Mouse (Mus musculus) kidney, adult 8-10 months (tissue): ENCODE measurements around the gene Gm49378.
A peak's percentile ranks its signal among the peaks of the same experiment; 100 is the strongest.

Source experiments
- DNase-seq, 2 experiments: peaks; one replicate each; pipeline ENCODE4 v3.0.0; 2022

The Gm49378 gene

GRCm38 (mm10) chr14:55589271-55589670 is 48.4 kb downstream of the Gm49378 start:
- no peak for DNase-seq

DNA sequence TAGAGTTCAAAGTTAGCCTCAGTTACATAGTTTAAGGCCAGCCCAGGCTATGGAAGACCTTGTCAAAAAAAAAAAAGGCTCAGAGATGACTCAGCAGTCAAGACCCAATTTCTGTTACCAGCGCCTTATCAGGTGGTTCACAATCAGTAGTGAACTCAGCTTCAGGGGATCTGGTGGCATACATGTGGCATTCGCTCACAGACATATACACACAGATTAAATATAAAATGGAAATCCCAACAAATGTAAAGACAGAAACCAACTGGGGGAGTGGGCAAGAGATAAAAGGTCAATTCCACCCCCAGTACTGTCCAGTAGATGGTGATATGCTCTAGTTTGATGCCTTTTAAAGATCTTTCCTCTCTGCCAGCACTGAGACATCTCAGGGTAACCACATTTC is 51.5 kb downstream of the Gm49378 start:
- no peak for DNase-seq

GRCm38 (mm10) chr14:55585566-55585960 is 52.1 kb downstream of the Gm49378 start:
- DNase-seq = no peak

DNA sequence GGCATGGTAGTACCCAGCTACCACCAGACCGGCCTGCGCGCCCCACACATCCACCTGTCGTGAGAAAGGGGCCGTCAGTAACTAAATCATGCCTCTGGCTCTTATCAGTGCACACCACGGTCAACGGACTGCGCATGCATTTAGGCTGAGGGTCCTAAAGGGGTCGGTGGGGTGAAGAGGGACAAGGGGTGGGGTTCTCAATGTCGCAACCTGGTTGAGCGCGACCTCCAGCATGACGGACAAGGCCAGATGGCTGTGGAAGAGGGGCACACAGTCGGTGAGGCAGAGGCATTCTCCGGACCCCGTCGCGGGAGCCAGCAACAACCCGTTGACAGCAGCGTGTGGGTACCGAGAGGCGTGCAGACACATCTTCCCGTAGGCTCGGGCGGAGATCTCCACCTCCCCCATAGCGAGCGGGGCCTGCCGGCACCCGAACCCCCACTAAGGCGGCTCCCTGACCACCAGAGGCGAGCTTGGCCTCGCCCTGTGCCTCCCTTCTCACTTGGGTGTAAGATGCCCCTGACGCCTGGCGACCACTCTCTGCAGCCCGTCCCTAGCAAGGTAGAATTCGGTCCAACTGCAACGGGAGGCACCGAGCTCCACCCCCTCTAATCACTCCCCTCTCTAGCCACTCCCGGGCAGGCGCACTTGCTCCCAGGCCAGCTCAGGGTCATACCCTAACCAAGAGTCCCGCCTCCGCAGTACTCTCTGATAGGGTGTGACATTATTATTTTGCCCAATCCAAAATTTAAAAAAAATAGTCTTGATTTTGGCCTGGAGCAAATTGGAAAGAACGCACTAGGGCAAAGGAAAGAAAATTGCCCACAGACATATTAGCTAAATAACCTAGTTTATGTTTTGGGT is 52.8 kb downstream of the Gm49378 start, which contains the start of gene Emc9:
TSS of gene Emc9 (minus strand) at position 601 of the 864 bp plus-strand sequence.
- DNase-seq = peak; percentile 79 to 85

GRCm38 (mm10) chr14:55584303-55584701 is 53.4 kb downstream of the Gm49378 start:
- no peak for DNase-seq

- DNase-seq = no peak
Observed at GRCm38 (mm10) chr14:55581981-55582681, 55.6 kb downstream of the Gm49378 start.

DNA sequence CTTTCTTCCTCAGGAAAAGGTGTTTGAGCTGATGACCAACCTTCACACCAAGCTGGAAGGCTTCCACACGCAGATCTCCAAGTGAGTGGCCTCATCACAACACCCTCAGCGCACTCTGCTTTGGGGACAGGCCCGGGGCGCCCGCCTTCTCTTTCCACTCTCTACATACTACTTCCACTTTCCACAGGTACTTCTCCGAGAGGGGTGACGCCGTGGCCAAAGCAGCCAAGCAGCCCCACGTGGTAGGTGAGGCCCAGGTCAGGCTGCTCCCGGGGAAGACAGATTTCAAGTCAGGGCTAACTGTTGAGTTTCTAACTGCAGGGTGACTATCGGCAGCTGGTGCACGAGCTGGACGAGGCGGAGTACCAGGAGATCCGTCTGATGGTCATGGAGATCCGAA is 57.0 kb downstream of the Gm49378 start:
- no peak for DNase-seq

DNA sequence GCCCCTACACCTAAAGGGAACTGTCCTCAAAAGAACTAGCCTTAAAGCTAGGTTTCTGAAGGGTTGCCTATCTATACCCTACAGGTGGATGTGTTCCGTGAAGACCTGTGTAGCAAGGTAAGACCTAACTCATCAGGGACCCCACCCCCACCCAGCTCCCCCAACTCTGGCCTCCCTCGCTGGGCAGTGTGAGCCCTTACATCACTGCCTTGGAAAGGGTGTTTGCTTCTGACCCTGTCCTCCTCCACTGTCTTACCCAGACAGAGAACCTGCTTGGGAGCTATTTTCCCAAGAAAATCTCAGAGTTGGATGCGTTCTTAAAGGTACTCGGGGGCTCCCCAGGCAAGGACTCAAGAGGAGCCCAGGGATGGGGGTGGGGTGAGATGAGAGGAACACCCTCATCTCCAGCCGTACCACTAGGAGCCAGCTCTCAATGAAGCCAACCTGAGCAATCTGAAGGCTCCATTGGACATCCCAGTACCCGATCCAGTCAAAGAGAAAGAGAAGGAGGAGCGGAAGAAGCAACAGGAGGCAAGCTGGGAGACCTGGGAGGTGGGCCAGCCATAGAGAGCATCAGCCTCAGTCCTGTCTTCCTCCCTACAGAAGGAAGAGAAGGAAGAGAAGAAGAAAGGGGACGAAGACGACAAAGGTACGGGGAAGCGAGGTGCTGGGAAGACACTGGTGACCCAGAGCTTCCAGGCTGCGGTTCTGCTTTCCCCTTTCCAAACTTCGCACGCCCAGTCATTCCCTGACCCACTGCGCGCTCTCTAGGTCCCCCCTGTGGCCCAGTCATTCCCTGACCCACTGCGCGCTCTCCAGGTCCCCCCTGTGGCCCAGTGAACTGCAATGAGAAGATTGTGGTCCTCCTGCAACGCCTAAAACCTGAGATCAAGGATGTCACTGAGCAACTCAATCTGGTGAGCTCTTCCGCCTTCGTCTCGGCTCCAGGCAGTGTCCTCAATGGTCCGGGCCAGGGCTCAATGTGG is 57.9 kb downstream of the Gm49378 start:
- no peak for DNase-seq
